Mouse (Mus musculus): ENCODE measurements around the gene Plekha6.

Plekha6 gene

DNA sequence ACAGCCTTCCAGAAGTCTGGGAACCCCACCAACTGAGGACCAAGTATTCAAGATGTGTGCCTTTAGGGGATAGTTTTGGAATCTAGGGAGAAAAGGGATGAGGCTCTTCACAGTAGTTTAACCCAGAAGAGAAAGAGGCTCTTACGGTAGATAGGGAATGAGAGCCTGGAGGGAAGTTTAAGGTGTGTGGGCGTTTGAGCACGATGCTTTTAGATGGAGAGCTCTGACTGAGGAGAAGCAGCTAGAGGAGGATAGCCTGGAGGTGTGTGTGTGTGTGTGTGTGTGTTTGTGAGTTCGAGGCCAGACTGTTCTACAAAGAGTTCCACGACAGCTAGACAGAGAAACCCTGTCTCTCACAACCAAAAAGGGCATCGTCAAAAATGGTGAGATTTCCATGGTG lies 98.6 kb downstream of the Plekha6 start:
- TF ChIP-seq CTCF (conservative IDR thresholded peaks at IDR 0.05; ENCODE audit: low read length) (no peak), NANOG (IDR thresholded peaks at IDR 0.05; ENCODE audit: borderline replicate concordance, low read length) (no peak)
- no peaks in the 10 kb centered on the region for H3K9me3 ChIP-seq (ENCODE audit: low read length)
- no peaks in the 10 kb centered on the region for H3K36me3 ChIP-seq (ENCODE audit: insufficient read depth, low read length)
- H3K4me3 ChIP-seq (replicated peaks; ENCODE audit: low read length), result no peak overlapping the region
- peaks cover 29% of the 10 kb centered on the region for H3K27me3 ChIP-seq (ENCODE audit: insufficient read depth, low read length)
- peaks cover 42% of the 10 kb centered on the region for H3K4me1 ChIP-seq (replicated peaks; ENCODE audit: low read depth, low read length)

DNA sequence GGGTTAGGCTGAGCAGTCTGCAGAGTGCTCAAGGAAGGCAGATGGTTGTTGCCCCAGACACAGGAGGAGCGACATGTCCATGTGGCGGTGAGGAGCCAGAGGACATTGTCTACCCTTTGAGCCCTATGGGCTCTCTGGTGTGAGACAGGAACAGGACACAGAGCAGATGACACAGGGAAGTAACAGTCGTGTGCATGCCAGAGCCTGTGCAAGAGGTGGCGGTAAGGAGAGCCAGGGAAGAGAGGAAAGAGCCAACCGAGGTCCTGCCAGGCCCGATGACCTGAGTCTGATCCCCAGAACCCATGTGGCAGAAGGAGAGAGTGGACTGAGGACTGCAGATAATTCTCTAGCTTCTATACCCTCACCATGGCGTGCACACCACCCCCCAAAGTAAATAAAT lies 99.1 kb downstream of the Plekha6 start:
- H3K4me1 ChIP-seq (replicated peaks; ENCODE audit: low read depth, low read length), result peaks cover 46% of the 10 kb centered on the region
- H3K9me3 ChIP-seq (ENCODE audit: low read length), result no peaks in the 10 kb centered on the region
- no peak overlapping the region for H3K4me3 ChIP-seq (replicated peaks; ENCODE audit: low read length)
- no peak for TF ChIP-seq POU5F1 (IDR thresholded peaks at IDR 0.05; ENCODE audit: borderline replicate concordance, low read length)
- H3K36me3 ChIP-seq (ENCODE audit: insufficient read depth, low read length), result no peaks in the 10 kb centered on the region
- H3K27me3 ChIP-seq (ENCODE audit: insufficient read depth, low read length), result peaks cover 29% of the 10 kb centered on the region

DNA sequence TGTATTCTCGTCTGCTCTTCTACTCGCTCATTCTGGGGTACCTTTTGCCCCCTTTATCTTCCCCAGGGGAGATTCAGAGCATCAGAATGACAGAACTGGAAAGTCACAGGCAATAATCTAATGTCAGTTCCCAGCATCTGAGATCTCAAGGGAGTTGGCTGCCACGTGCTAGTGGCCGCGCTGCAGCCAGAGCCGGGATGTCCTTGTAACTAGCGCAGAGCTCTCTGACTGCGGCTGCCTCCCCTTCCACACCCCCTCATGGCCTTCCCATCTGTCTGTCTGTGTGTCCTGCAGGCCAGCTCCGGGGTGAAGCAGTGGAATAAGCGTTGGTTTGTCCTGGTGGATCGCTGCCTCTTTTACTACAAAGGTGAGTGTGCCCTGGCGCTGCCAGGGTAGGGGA lies 100.4 kb downstream of the Plekha6 start:
- no peak overlapping the region for H3K4me3 ChIP-seq (replicated peaks; ENCODE audit: low read length)
- TF ChIP-seq POU5F1 (IDR thresholded peaks at IDR 0.05; ENCODE audit: borderline replicate concordance, low read length) (no peak), NANOG (IDR thresholded peaks at IDR 0.05; ENCODE audit: borderline replicate concordance, low read length) (no peak), CTCF (conservative IDR thresholded peaks at IDR 0.05; ENCODE audit: low read length) (no peak)
- no peaks in the 10 kb centered on the region for H3K36me3 ChIP-seq (ENCODE audit: insufficient read depth, low read length)
- no peaks in the 10 kb centered on the region for H3K9me3 ChIP-seq (ENCODE audit: low read length)
- H3K27me3 ChIP-seq (ENCODE audit: insufficient read depth, low read length), result peaks cover 33% of the 10 kb centered on the region
- peaks cover 49% of the 10 kb centered on the region for H3K4me1 ChIP-seq (replicated peaks; ENCODE audit: low read depth, low read length)

DNA sequence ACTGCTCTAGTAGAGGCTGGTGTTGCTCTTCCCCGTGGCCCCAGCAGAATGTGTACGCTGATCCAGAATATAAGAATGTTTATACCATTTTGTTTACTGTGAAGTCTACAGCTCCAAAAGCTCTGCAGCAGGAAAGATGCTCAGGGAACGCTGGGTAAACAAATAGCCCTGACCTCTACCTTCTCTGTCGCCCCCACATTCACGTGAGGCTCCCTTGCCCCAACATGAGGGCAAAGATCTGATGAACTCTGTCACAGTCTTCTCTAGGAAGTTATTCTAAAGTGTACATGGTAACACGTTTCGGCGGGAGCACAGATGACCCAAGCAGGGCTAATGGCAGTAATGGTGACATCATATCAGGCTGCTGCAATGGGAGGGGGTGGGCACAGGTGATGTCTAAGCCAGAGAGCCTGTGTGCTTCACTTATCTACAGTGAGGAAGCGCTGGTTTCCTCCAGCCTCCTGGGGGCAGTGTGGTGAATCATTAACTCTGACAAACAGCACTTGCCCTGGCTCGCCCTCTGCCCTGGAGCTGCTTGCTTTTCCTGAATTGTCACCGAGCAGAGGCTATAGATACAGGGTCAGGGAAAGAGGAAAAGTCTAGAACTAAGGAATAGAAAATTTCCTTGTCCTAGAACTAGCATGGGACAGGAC lies 101.2 kb downstream of the Plekha6 start:
- TF ChIP-seq CTCF (conservative IDR thresholded peaks at IDR 0.05; ENCODE audit: low read length), result peak; percentile 7; the same call in 1 of the 2 replicates
- no peak for TF ChIP-seq NANOG (IDR thresholded peaks at IDR 0.05; ENCODE audit: borderline replicate concordance, low read length)
- no peak for TF ChIP-seq POU5F1 (IDR thresholded peaks at IDR 0.05; ENCODE audit: borderline replicate concordance, low read length)
- Histone ChIP-seq H3K4me3 (replicated peaks; ENCODE audit: low read length) (0 out of 2 replicates have a peak overlapping the region, but pooled peaks have one; percentile 10), H3K27me3 (ENCODE audit: insufficient read depth, low read length) (peaks cover 39% of the 10 kb centered on the region), H3K9me3 (ENCODE audit: low read length) (no peaks in the 10 kb centered on the region), H3K36me3 (ENCODE audit: insufficient read depth, low read length) (no peaks in the 10 kb centered on the region), H3K4me1 (replicated peaks; ENCODE audit: low read depth, low read length) (peaks cover 58% of the 10 kb centered on the region)

DNA sequence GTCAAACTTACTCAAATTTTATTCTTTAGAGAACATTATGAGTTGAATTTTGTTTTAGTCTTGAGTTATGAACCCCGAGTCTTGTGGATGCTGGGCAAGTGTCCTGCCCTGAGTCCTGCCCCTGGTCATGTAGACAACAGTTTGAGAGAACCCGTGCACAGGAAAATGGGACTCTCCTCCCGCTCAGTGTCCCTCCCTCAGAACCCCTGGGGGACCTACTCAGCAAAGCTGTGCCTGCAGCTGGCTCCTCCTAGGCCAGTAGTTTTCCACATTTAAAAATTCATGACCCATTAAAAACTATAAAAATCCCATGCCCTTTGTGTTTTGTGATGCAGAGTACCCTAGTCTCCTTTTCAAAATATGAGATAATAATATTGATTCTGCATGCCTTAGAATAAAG lies 103.1 kb downstream of the Plekha6 start:
- no peak for TF ChIP-seq NANOG (IDR thresholded peaks at IDR 0.05; ENCODE audit: borderline replicate concordance, low read length)
- TF ChIP-seq CTCF (conservative IDR thresholded peaks at IDR 0.05; ENCODE audit: low read length), result no peak
- TF ChIP-seq POU5F1 (IDR thresholded peaks at IDR 0.05; ENCODE audit: borderline replicate concordance, low read length), result no peak
- Histone ChIP-seq H3K27me3 (ENCODE audit: insufficient read depth, low read length) (peaks cover 35% of the 10 kb centered on the region), H3K9me3 (ENCODE audit: low read length) (no peaks in the 10 kb centered on the region), H3K36me3 (ENCODE audit: insufficient read depth, low read length) (no peaks in the 10 kb centered on the region), H3K4me1 (replicated peaks; ENCODE audit: low read depth, low read length) (peaks cover 59% of the 10 kb centered on the region), H3K4me3 (replicated peaks; ENCODE audit: low read length) (no peak overlapping the region)

DNA sequence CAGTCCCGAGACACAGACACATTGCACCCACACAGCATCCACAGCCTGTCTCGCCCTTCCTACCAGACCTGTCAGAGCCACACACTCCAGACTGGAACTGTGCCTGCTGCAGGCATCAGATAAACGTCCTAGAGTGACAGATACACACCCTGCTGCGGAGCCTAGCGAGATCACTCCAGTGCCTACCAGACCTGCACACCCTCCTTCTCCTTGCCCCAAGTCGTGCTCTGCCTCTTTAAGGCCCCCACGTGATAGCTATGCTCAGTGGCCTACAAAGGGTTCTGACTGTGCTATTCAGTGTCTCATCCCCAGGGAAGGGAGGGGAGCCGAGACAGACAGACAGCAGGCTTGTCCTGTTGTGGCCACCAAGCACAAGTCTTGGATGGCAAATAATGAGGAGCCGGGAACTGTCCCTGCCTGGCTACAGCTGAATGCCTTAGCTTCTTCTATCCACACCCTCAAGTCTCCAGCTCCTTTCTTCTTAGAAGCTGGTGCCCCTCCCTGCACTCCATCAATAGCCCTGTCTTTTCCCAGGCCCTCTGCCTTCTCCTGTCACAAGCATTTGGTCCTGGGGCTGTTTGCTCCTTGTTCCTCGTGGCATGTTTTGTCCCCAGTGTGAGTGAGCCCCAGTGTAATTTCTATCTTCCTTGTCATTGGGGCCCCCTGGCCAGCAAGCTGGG lies 103.9 kb downstream of the Plekha6 start:
- Histone ChIP-seq H3K4me3 (replicated peaks; ENCODE audit: low read length) (no peak overlapping the region), H3K36me3 (ENCODE audit: insufficient read depth, low read length) (no peaks in the 10 kb centered on the region), H3K27me3 (ENCODE audit: insufficient read depth, low read length) (peaks cover 30% of the 10 kb centered on the region), H3K9me3 (ENCODE audit: low read length) (no peaks in the 10 kb centered on the region), H3K4me1 (replicated peaks; ENCODE audit: low read depth, low read length) (peaks cover 59% of the 10 kb centered on the region)
- TF ChIP-seq POU5F1 (IDR thresholded peaks at IDR 0.05; ENCODE audit: borderline replicate concordance, low read length), result no peak

DNA sequence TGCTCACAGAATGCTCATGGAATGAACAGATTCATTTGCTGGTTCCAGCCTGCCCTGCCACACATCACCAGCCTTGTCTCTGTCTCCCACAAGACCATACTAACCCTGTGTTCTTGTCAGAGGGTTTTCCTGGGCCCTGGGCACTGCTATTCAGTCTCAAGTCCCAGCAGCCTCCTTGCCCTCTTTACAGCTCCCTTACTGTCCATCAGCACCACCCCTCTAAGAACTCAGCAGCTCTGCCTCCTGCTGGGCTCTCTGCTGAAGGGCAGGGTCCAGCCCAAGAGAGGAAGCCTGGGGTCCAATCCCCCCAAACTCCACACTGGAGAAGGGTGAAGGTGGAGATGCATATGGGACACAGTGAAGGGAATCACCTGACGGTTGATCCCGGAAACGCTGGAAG lies 104.5 kb downstream of the Plekha6 start:
- TF ChIP-seq CTCF (conservative IDR thresholded peaks at IDR 0.05; ENCODE audit: low read length) (no peak), POU5F1 (IDR thresholded peaks at IDR 0.05; ENCODE audit: borderline replicate concordance, low read length) (no peak), NANOG (IDR thresholded peaks at IDR 0.05; ENCODE audit: borderline replicate concordance, low read length) (no peak)
- peaks cover 31% of the 10 kb centered on the region for H3K27me3 ChIP-seq (ENCODE audit: insufficient read depth, low read length)
- H3K9me3 ChIP-seq (ENCODE audit: low read length), result no peaks in the 10 kb centered on the region
- H3K4me3 ChIP-seq (replicated peaks; ENCODE audit: low read length), result no peak overlapping the region
- no peaks in the 10 kb centered on the region for H3K36me3 ChIP-seq (ENCODE audit: insufficient read depth, low read length)
- H3K4me1 ChIP-seq (replicated peaks; ENCODE audit: low read depth, low read length), result peaks cover 60% of the 10 kb centered on the region

DNA sequence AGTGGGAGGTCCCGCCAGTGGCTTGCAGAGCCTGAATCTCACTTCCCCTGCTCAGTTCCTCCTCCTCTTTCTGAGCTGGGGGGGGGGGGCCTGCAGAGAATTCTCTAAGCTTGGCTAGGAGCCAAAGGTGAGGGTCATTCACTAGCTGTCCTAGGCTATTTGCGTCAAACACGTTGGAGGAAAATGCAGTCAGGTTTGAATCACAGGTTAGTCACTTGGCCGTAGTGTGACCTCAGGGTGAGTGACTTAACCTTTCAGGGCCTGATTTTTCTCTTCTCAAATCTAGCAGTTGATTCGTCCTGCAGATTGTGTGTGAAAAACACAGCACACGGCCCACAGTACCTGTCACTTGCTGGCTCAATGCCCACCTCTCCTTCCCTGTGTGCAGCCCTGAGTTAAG lies 106.3 kb downstream of the Plekha6 start:
- TF ChIP-seq NANOG (IDR thresholded peaks at IDR 0.05; ENCODE audit: borderline replicate concordance, low read length) (no peak), CTCF (conservative IDR thresholded peaks at IDR 0.05; ENCODE audit: low read length) (no peak), POU5F1 (IDR thresholded peaks at IDR 0.05; ENCODE audit: borderline replicate concordance, low read length) (no peak)

DNA sequence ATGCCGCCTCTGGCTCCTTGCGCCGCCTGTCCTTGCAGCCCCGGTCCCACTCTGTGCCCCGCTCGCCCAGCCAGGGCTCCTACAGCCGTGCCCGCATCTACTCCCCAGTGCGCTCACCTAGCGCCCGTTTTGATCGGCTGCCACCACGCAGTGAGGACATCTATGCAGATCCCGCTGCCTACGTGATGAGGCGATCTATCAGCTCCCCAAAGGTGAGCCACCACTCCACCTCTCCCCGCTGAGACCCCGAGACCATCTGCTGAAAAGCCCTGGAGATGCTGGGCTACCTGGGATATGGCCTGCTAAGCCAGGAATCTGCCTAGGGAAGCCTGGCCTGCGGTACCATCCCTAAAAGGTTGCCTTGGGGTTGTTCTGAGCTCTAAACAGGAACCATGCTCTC lies 110.2 kb downstream of the Plekha6 start:
- H3K9me3 ChIP-seq (ENCODE audit: low read length), result no peaks in the 10 kb centered on the region
- H3K27me3 ChIP-seq (ENCODE audit: insufficient read depth, low read length), result peaks cover 42% of the 10 kb centered on the region
- TF ChIP-seq NANOG (IDR thresholded peaks at IDR 0.05; ENCODE audit: borderline replicate concordance, low read length), result no peak
- no peak for TF ChIP-seq POU5F1 (IDR thresholded peaks at IDR 0.05; ENCODE audit: borderline replicate concordance, low read length)
- no peak for TF ChIP-seq CTCF (conservative IDR thresholded peaks at IDR 0.05; ENCODE audit: low read length)
- H3K4me1 ChIP-seq (replicated peaks; ENCODE audit: low read depth, low read length), result peaks cover 23% of the 10 kb centered on the region
- H3K36me3 ChIP-seq (ENCODE audit: insufficient read depth, low read length), result no peaks in the 10 kb centered on the region
- peak overlapping the region; percentile 69 for H3K4me3 ChIP-seq (replicated peaks; ENCODE audit: low read length)

More for the DNA sequence above, 106.3 kb downstream of the Plekha6 start:
- Histone ChIP-seq H3K9me3 (ENCODE audit: low read length) (no peaks in the 10 kb centered on the region), H3K4me3 (replicated peaks; ENCODE audit: low read length) (no peak overlapping the region), H3K27me3 (ENCODE audit: insufficient read depth, low read length) (peaks cover 41% of the 10 kb centered on the region), H3K4me1 (replicated peaks; ENCODE audit: low read depth, low read length) (peaks cover 59% of the 10 kb centered on the region), H3K36me3 (ENCODE audit: insufficient read depth, low read length) (no peaks in the 10 kb centered on the region)

Data from E14TG2a.4 (cell line).